14 mouse cellular contexts compared by ENCODE assay signal in the genomic region with DNA sequence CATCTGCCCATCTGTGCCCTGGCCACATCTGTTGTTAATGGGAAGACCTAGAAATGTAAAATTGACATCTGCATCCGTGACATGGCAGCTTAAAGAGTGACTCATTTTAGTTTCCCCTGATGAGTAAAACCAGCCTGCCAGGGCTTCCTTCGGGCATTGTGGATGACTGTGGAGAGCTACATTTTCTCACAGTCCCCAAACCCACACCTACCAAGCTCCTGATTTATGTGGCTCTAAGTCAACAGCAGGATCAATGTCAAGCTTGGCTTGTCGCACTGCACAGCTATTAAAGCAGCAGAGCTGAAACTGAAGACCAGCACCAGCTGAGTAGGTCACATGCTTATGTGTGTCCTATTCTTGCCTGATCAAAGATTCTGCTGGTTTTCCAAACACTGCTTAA. TPM values are rescaled to one million over a fixed set of nuclear protein-coding genes. Genes with fewer than 3 reads are reported as not detected.
DNase-seq lines count a peak whose midpoint lies in the region; ATAC-seq lines count a peak whose summit lies in the region.
"Had no signal": no experiment of that assay in that cellular context is flagged by ENCODE, and none has a peak within 500 bp of the region (broad histone marks: within the 10 kb centered on the region; RNA-seq: fewer than 3 reads in every experiment).

No protein-coding gene starts in this region.

- intact Hi-C loops in gastrocnemius, postnatal 14 days (cut with DNase I; ENCODE audit: low total_unique reads) = no loop called here

- H3K9ac ChIP-seq in forebrain, embryonic 13.5 days = no peak overlapping the region
- no peak overlapping the region for H3K9ac ChIP-seq in liver, embryonic 11.5 days (ENCODE audit: low read depth, low read length)
- H3K9ac ChIP-seq in liver, embryonic 12.5 days = no peak overlapping the region
- no peak overlapping the region for H3K9ac ChIP-seq in stomach, embryonic 16.5 days (ENCODE audit: low read length)
- H3K9ac ChIP-seq: embryonic facial prominence, embryonic 13.5 days; liver, embryonic 15.5 days had no signal

- ATAC-seq in forebrain, embryonic 13.5 days = no peak
- ATAC-seq in liver, embryonic 11.5 days (replicated peaks; ENCODE audit: low FRiP score) = no peak
- no peak for ATAC-seq in liver, embryonic 12.5 days
- ATAC-seq in stomach, embryonic 16.5 days (ENCODE audit: insufficient read depth, low FRiP score) = no peak
- ATAC-seq in monocyte, adult 5-6 weeks (replicated peaks; ENCODE audit: insufficient number of reproducible peaks, low FRiP score, low TSS enrichment, poor library complexity, severe bottlenecking) = no peak
- ATAC-seq: forebrain, embryonic 14.5 days had no signal

- no peaks in the 10 kb centered on the region for H3K27me3 ChIP-seq in forebrain, embryonic 10.5 days (ENCODE audit: poor library complexity, severe bottlenecking)
- no peaks in the 10 kb centered on the region for H3K27me3 ChIP-seq in forebrain, embryonic 13.5 days
- no peaks in the 10 kb centered on the region for H3K27me3 ChIP-seq in liver, embryonic 11.5 days (replicated peaks; ENCODE audit: control insufficient read depth, insufficient read depth, low read length)
- H3K27me3 ChIP-seq in liver, embryonic 12.5 days (replicated peaks) = no peaks in the 10 kb centered on the region
- H3K27me3 ChIP-seq in stomach, embryonic 16.5 days (ENCODE audit: control insufficient read depth, insufficient read depth, low read length) = no peaks in the 10 kb centered on the region
- H3K27me3 ChIP-seq: embryonic facial prominence, embryonic 13.5 days; liver, embryonic 15.5 days had no signal

- no peak overlapping the region for H3K4me3 ChIP-seq in forebrain, embryonic 10.5 days
- H3K4me3 ChIP-seq in forebrain, embryonic 13.5 days = no peak overlapping the region
- no peak overlapping the region for H3K4me3 ChIP-seq in liver, embryonic 11.5 days (ENCODE audit: low read depth, low read length)
- no peak overlapping the region for H3K4me3 ChIP-seq in liver, embryonic 12.5 days
- no peak overlapping the region for H3K4me3 ChIP-seq in stomach, embryonic 16.5 days (replicated peaks; ENCODE audit: low read length)
- H3K4me3 ChIP-seq: embryonic facial prominence, embryonic 13.5 days; liver, embryonic 15.5 days; megakaryocyte, embryonic 14.5 days had no signal

- H3K4me2 ChIP-seq in forebrain, embryonic 13.5 days = no peak overlapping the region
- H3K4me2 ChIP-seq in liver, embryonic 11.5 days = no peak overlapping the region
- no peak overlapping the region for H3K4me2 ChIP-seq in liver, embryonic 12.5 days
- H3K4me2 ChIP-seq in stomach, embryonic 16.5 days (ENCODE audit: low read depth, low read length) = no peak overlapping the region
- H3K4me2 ChIP-seq: embryonic facial prominence, embryonic 13.5 days; liver, embryonic 15.5 days had no signal

- peak; percentile 11 for DNase-seq in forebrain, embryonic 10.5 days (ENCODE audit: extremely low spot score, low spot score)
- peak; percentile 2 for DNase-seq in liver, embryonic 11.5 days (ENCODE audit: low spot score)
- DNase-seq in gastrocnemius, postnatal 14 days = peak; percentile 36
- no peak for DNase-seq in urinary bladder, adult 2 months (ENCODE audit: low spot score)
- DNase-seq: adrenal gland, postnatal 14 days; right cerebral cortex, postnatal 25 days had no signal

- WGBS in forebrain, embryonic 10.5 days = 89% methylated on average over 3 of the region's 3 CpGs
- WGBS in forebrain, embryonic 13.5 days = 87% methylated on average over 3 of the region's 3 CpGs
- WGBS in liver, embryonic 11.5 days = 75% methylated on average over 3 of the region's 3 CpGs
- WGBS in liver, embryonic 12.5 days (ENCODE audit: insufficient replicate concordance) = 76% methylated on average over 3 of the region's 3 CpGs
- 67% methylated on average over 3 of the region's 3 CpGs for WGBS in stomach, embryonic 16.5 days

- H3K36me3 ChIP-seq in forebrain, embryonic 10.5 days (replicated peaks) = peaks cover 100% of the 10 kb centered on the region
- peaks cover 100% of the 10 kb centered on the region for H3K36me3 ChIP-seq in forebrain, embryonic 13.5 days (ENCODE audit: poor library complexity, severe bottlenecking)
- H3K36me3 ChIP-seq in liver, embryonic 11.5 days (ENCODE audit: control insufficient read depth, insufficient read depth, low read length) = peaks cover 24% of the 10 kb centered on the region; the same call in 1 of the 2 replicates
- peaks cover 79% of the 10 kb centered on the region for H3K36me3 ChIP-seq in liver, embryonic 12.5 days
- peaks cover 23% of the 10 kb centered on the region; the same call in 1 of the 2 replicates for H3K36me3 ChIP-seq in stomach, embryonic 16.5 days (ENCODE audit: control insufficient read depth, insufficient read depth, low read length)
- H3K36me3 ChIP-seq: liver, embryonic 15.5 days had no signal

- H3K27ac ChIP-seq in forebrain, embryonic 10.5 days = no peak overlapping the region
- H3K27ac ChIP-seq in forebrain, embryonic 13.5 days = no peak overlapping the region
- H3K27ac ChIP-seq in liver, embryonic 11.5 days (ENCODE audit: low read depth, low read length) = no peak overlapping the region
- H3K27ac ChIP-seq in liver, embryonic 12.5 days = no peak overlapping the region
- peak overlapping the region; percentile 53; the same call in 1 of the 2 replicates for H3K27ac ChIP-seq in stomach, embryonic 16.5 days (ENCODE audit: low read length)
- H3K27ac ChIP-seq: embryonic facial prominence, embryonic 13.5 days; liver, embryonic 15.5 days had no signal

- H3K9me3 ChIP-seq in forebrain, embryonic 10.5 days = no peaks in the 10 kb centered on the region
- H3K9me3 ChIP-seq in forebrain, embryonic 13.5 days (replicated peaks) = no peaks in the 10 kb centered on the region
- no peaks in the 10 kb centered on the region for H3K9me3 ChIP-seq in liver, embryonic 11.5 days (ENCODE audit: control insufficient read depth, low read length)
- no peaks in the 10 kb centered on the region for H3K9me3 ChIP-seq in liver, embryonic 12.5 days (replicated peaks)
- no peaks in the 10 kb centered on the region for H3K9me3 ChIP-seq in stomach, embryonic 16.5 days (replicated peaks; ENCODE audit: control insufficient read depth, low read length)
- H3K9me3 ChIP-seq: embryonic facial prominence, embryonic 13.5 days; liver, embryonic 15.5 days; megakaryocyte, embryonic 14.5 days had no signal

- H3K4me1 ChIP-seq in forebrain, embryonic 10.5 days = no peaks in the 10 kb centered on the region
- no peaks in the 10 kb centered on the region for H3K4me1 ChIP-seq in forebrain, embryonic 13.5 days
- H3K4me1 ChIP-seq in liver, embryonic 11.5 days (replicated peaks; ENCODE audit: control insufficient read depth, insufficient read depth, low read length) = no peaks in the 10 kb centered on the region
- H3K4me1 ChIP-seq in liver, embryonic 12.5 days = no peaks in the 10 kb centered on the region
- peaks cover 4% of the 10 kb centered on the region; the same call in 1 of the 2 replicates for H3K4me1 ChIP-seq in stomach, embryonic 16.5 days (ENCODE audit: control insufficient read depth, insufficient read depth, low read length)
- H3K4me1 ChIP-seq: embryonic facial prominence, embryonic 13.5 days; liver, embryonic 15.5 days; megakaryocyte, embryonic 14.5 days had no signal

RNA-seq across cellular contexts. Expression of gene Krba1, which starts 15.2 kb away (rescaled TPM):
- polyA plus RNA-seq in forebrain, embryonic 10.5 days (2016; fragmentation: Nextera tagmentation; extraction: Ambion mirVana) = 23.7 and 24.5 TPM in 2 replicates
- polyA plus RNA-seq in forebrain, embryonic 13.5 days (2015; fragmentation: Nextera tagmentation; extraction: Ambion mirVana) = 21.1 and 25.4 TPM in 2 replicates
- polyA plus RNA-seq in liver, embryonic 11.5 days (2014; fragmentation: Nextera tagmentation; extraction: Ambion mirVana) = 7.8 and 10.1 TPM in 2 replicates
- polyA plus RNA-seq in liver, embryonic 12.5 days (2016; fragmentation: Nextera tagmentation; extraction: Ambion mirVana) = 3.9 and 4.1 TPM in 2 replicates
- total RNA-seq in gastrocnemius, postnatal 14 days (2021) = 10 to 100 TPM in 1 of 2 experiments, 1 to 10 TPM in 1; 8.7 to 11.0 TPM
- 16.2 and 16.8 TPM in 2 replicates for polyA plus RNA-seq in stomach, embryonic 16.5 days (2015; fragmentation: Nextera tagmentation; extraction: Ambion mirVana)
- 1.1 to 4.7 TPM (median 2.1 TPM) in 3 replicates for total RNA-seq in monocyte, adult 5-6 weeks (2017)
- polyA plus RNA-seq in urinary bladder, adult 2 months (2012; rRNA removed) = 21.3 and 21.9 TPM in 2 replicates

RNA-seq across cellular contexts. Expression of gene Zfp467, which starts 35.1 kb away (rescaled TPM):
- 12.9 and 13.1 TPM in 2 replicates for polyA plus RNA-seq in forebrain, embryonic 10.5 days (2016; fragmentation: Nextera tagmentation; extraction: Ambion mirVana)
- polyA plus RNA-seq in forebrain, embryonic 13.5 days (2015; fragmentation: Nextera tagmentation; extraction: Ambion mirVana) = 23.9 and 25.6 TPM in 2 replicates
- polyA plus RNA-seq in liver, embryonic 11.5 days (2014; fragmentation: Nextera tagmentation; extraction: Ambion mirVana) = 5.3 and 6.9 TPM in 2 replicates
- 2.9 and 3.9 TPM in 2 replicates for polyA plus RNA-seq in liver, embryonic 12.5 days (2016; fragmentation: Nextera tagmentation; extraction: Ambion mirVana)
- total RNA-seq in gastrocnemius, postnatal 14 days (2021) = 10 to 100 TPM; 15.9 to 16.5 TPM
- 24.1 and 24.4 TPM in 2 replicates for polyA plus RNA-seq in stomach, embryonic 16.5 days (2015; fragmentation: Nextera tagmentation; extraction: Ambion mirVana)
- total RNA-seq in monocyte, adult 5-6 weeks (2017) = 5.4 to 17.3 TPM (median 17.0 TPM) in 3 replicates
- 55.6 and 64.6 TPM in 2 replicates for polyA plus RNA-seq in urinary bladder, adult 2 months (2012; rRNA removed)

RNA-seq across cellular contexts. Expression of gene Sspo, which starts 37.5 kb away (rescaled TPM):
- polyA plus RNA-seq in forebrain, embryonic 10.5 days (2016; fragmentation: Nextera tagmentation; extraction: Ambion mirVana) = 0.15 and 0.19 TPM in 2 replicates
- polyA plus RNA-seq in forebrain, embryonic 13.5 days (2015; fragmentation: Nextera tagmentation; extraction: Ambion mirVana) = 0.24 and 0.25 TPM in 2 replicates
- polyA plus RNA-seq in liver, embryonic 11.5 days (2014; fragmentation: Nextera tagmentation; extraction: Ambion mirVana) = 0.05 and 0.16 TPM in 2 replicates
- 0.04 TPM in 1 of 2 replicates, not detected in the other for polyA plus RNA-seq in liver, embryonic 12.5 days (2016; fragmentation: Nextera tagmentation; extraction: Ambion mirVana)
- total RNA-seq in gastrocnemius, postnatal 14 days (2021) = 1 to 10 TPM in 1 of 2 experiments, under 1 TPM in 1; 0.16 to 1.1 TPM
- polyA plus RNA-seq in stomach, embryonic 16.5 days (2015; fragmentation: Nextera tagmentation; extraction: Ambion mirVana) = 0.14 and 0.89 TPM in 2 replicates
- total RNA-seq in monocyte, adult 5-6 weeks (2017) = 0.10 to 2.7 TPM (median 0.39 TPM) in 3 replicates
- 1.5 and 1.8 TPM in 2 replicates for polyA plus RNA-seq in urinary bladder, adult 2 months (2012; rRNA removed)
